Mouse (Mus musculus) testis, adult 10 weeks (tissue): Measurements from ENCODE around the gene Ppil2. TPM values are rescaled to one million over a fixed set of nuclear protein-coding genes. Genes with fewer than 3 reads are reported as not detected.

Source experiments
- polyA plus RNA-seq: library from polyadenylated mRNA; stranded (reverse); fragments of 350-450 nt; fragmentation: Illumina TruSeq; extraction: RNeasy Lipid Tissue Mini Kit (QIAGEN cat#74804); gene quantifications from one replicate; pipeline ENCODE4 v1.2.3, GENCODE M21; 2014; ENCODE audit warnings: low read depth, low replicate concordance

Gene Ppil2
- polyA plus RNA-seq = 123 TPM

GRCm38 (mm10) chr16:17110771-17111743, at the start of gene Ppil2:
Gene Ppil2, minus strand, starts transcription at chr16:17111257.

DNA sequence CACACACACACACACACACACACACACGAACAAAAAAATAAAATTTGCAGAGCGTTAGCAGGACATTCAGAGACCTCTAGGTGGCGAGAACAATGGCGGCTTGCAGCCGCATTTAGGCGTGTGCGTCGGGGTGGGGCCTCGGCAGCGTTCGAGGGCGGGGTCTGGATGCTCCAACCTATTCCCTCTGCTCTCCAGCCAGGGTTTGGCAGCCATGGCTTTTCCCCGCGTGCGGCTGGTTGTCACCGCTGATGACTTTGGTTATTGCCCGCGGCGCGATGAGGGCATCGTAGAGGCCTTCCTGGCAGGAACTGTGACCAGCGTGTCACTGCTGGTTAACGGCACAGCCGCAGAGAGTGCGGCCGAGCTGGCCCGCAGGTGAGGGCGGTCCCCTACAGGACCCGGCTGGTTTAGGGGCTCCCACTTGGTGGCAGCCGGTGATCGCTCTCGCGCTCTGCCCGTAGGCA, 35.7 kb upstream of the Ppil2 start, which contains the start of gene Ccdc116:
Gene Ccdc116, minus strand, starts transcription at position 458 of the 464 bp plus-strand sequence.

GRCm38 (mm10) chr16:17144339-17144738, 33.3 kb upstream of the Ppil2 start, which contains the start of gene Ydjc:
Gene Ydjc, plus strand, starts transcription at chr16:17144621.

DNA sequence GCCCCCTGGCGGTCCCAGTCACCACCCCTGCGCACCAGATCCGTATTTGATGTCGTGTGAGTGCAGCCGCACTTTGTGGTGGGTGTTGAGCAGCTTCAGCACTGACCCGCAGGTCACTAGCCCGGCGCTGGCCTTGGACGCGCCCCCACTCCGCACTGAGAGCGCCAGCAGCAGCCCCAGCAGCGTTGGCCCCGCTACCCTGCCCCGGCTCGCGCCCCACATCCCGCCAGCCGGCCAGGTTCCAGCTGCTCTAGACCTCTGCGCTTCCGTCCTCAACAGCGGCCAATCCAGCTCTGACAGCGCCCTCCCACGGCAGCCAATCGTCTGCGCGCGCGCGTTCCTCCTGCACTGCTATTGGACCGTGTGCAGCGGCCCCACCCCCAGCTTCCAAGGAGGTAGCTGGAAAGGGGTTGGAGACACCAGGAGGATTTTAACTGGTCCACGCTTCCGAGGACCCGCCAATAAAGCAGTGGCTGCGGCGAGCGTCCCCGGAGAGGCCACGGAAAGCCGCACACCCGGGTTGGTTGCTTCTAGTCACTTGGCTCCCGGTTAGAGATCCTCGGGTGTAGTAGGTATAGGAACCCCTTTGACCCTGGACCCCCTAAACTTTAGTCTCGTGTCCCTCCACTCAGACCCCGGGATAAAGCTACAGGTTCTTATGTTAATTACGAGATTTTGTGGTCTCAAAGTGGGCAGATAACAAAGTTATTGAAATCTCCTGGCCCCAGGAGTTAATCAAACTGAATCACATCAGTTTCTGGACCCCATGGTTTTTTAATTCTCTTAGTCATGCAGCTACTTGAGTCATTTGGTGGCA, 21.2 kb upstream of the Ppil2 start, which contains the start of gene Sdf2l1:
Gene Sdf2l1, minus strand, starts transcription at position 295 of the 817 bp plus-strand sequence.

GRCm38 (mm10) chr16:17124871-17125520, 13.9 kb upstream of the Ppil2 start, which contains the start of gene 2610318N02Rik:
Gene 2610318N02Rik, minus strand, starts transcription at chr16:17125167.

DNA sequence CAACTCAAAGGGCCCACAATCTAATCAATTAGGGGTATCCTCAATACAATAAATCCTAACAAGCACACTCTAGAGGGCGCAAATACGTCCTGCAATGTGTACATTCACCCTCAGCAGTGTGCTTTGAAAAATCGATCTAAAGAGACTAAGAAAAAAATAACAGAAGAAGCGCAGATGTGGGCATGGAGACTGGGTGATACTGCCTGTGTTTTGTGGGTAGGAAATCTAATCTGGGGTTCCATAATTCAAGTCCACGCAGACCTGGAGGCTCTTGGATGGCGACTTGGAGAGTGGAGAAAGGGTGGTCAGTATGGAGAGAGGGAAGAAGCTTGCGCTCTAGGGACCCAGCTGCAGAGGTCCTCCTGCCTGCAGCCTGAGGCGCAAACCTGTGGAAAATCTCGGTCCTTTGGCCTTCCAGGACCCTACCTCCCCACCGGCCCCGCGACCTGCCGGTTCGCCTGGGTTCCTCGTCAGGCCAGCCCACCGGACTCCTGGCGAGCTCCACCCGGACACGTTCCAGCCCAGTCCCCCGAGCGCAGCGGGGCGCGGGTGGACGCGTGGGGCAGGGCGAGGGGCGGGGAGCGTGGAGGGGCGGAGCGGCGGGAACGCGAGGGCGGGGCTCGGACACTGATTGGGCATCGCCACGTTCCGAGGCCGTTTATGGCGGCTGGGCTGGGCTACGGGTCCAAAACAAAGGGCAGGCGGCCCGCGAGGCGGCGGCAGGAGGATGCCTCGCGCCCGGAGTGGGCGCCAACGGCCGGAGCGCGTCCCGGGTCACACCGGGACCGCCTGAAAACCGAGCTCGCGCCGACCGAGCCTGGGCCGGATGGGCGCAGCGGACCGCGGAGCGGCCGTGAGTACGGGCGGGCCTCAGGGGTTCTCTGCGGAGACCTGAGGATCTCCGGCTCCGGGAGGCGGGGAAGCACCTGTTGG, 41.3 kb downstream of the Ppil2 start, which contains the start of gene Ypel1:
Gene Ypel1, plus strand, starts transcription at position 186 of the 933 bp plus-strand sequence.

Other genes starting within 250 kb of the Ppil2 start
- gene Igll1, start 247.3 kb downstream of the Ppil2 start, polyA plus RNA-seq = not detected
- 22.1 TPM for gene Top3b, start 240.5 kb downstream of the Ppil2 start, polyA plus RNA-seq
- not detected for gene Vpreb1, start 240.4 kb downstream of the Ppil2 start, polyA plus RNA-seq
- gene Ppm1f, start 214.8 kb downstream of the Ppil2 start, polyA plus RNA-seq = 4.1 TPM
- 99.5 TPM for gene Mapk1, start 127.9 kb downstream of the Ppil2 start, polyA plus RNA-seq
- 204 TPM for gene Ypel1, start 41.6 kb downstream of the Ppil2 start, polyA plus RNA-seq
- 188 TPM for gene 2610318N02Rik, start 13.9 kb upstream of the Ppil2 start, polyA plus RNA-seq
- gene Sdf2l1, start 21.1 kb upstream of the Ppil2 start, polyA plus RNA-seq = 24.7 TPM
- gene Ydjc, start 33.4 kb upstream of the Ppil2 start, polyA plus RNA-seq = 9.9 TPM
- gene Ccdc116, start 36.0 kb upstream of the Ppil2 start, polyA plus RNA-seq = 59.5 TPM
- 193 TPM for gene Ube2l3, start 91.4 kb upstream of the Ppil2 start, polyA plus RNA-seq
- 66.6 TPM for gene Rimbp3, start 97.3 kb upstream of the Ppil2 start, polyA plus RNA-seq
- 0.95 TPM for gene Hic2, start 122.3 kb upstream of the Ppil2 start, polyA plus RNA-seq
- 1.1 TPM for gene Tmem191c, start 164.8 kb upstream of the Ppil2 start, polyA plus RNA-seq
- gene Serpind1, start 220.1 kb upstream of the Ppil2 start, polyA plus RNA-seq = 0.10 TPM